Mouse (Mus musculus) forebrain, embryonic 11.5 days (tissue): ENCODE results near the gene Cldn12. TPM values are rescaled to one million over a fixed set of nuclear protein-coding genes. Genes with fewer than 3 reads are reported as not detected.

ENCODE experiments used
- ATAC-seq: fragments of 200-750 bp; cut with Nextera tagmentation; replicated peaks from 2 replicates; pipeline ENCODE4 v1.8.0; 2017; ENCODE audit warnings: moderate TSS enrichment; ENCODE audit not compliant: low FRiP score
- DNase-seq: peaks from one replicate; pipeline ENCODE4 v3.0.0-alpha.2; 2017; ENCODE audit warnings: low spot score
- H3K27ac ChIP-seq: fragments of 300-500 bp; sonication (generic); 2 replicates; pipeline ENCODE4 v1.5.1; 2014; ENCODE audit warnings: low read depth, low read length
- H3K27me3 ChIP-seq: fragments of 300-500 bp; sonication (generic); 2 replicates; pipeline ENCODE4 v1.6.1; 2014; ENCODE audit warnings: mild to moderate bottlenecking, low read length, mixed read lengths; ENCODE audit not compliant: control insufficient read depth, insufficient read depth
- H3K36me3 ChIP-seq: fragments of 300-500 bp; sonication (generic); 2 replicates; pipeline ENCODE4 v1.6.1; 2014; ENCODE audit warnings: mild to moderate bottlenecking, low read length, moderate library complexity, mixed read lengths; ENCODE audit not compliant: control insufficient read depth, insufficient read depth
- H3K4me1 ChIP-seq: fragments of 300-500 bp; sonication (generic); replicated peaks from 2 replicates; pipeline ENCODE4 v1.6.1; 2014; ENCODE audit warnings: low read length, mixed read lengths; ENCODE audit not compliant: control insufficient read depth, insufficient read depth
- H3K4me2 ChIP-seq: fragments of 300-500 bp; sonication (generic); 2 replicates; pipeline ENCODE4 v1.6.1; 2014; ENCODE audit warnings: low read depth, mild to moderate bottlenecking, low read length, moderate library complexity, mixed read lengths; ENCODE audit not compliant: severe bottlenecking
- H3K4me3 ChIP-seq: fragments of 300-500 bp; sonication (generic); 2 replicates; pipeline ENCODE4 v1.5.1; 2014; ENCODE audit warnings: low read depth, low read length
- H3K9ac ChIP-seq: fragments of 300-500 bp; sonication (generic); 2 replicates; pipeline ENCODE4 v1.6.1; 2014; ENCODE audit warnings: low read length
- H3K9me3 ChIP-seq: fragments of 300-500 bp; sonication (generic); 2 replicates; pipeline ENCODE4 v1.6.1; 2016; ENCODE audit warnings: low read length, mixed read lengths; ENCODE audit not compliant: control insufficient read depth
- WGBS: fragments of 180-500 bp; shearing (Covaris S2); extraction: QIAGEN DNeasy Blood & Tissue Kit; methylation state at CpG from one replicate; pipeline ENCODE4 v1.1.7; 2014; 5-methylcytosine and 5-hydroxymethylcytosine counted together
- polyA plus RNA-seq: library from polyadenylated mRNA; unstranded; fragments of >200 nt; fragmentation: Nextera tagmentation; extraction: Ambion mirVana; gene quantifications from 2 replicates; pipeline ENCODE4 v1.2.1, GENCODE M21; 2014

Cldn12 gene
- polyA plus RNA-seq, 1 experiment from 2014 or later: 41.3 TPM

DNA sequence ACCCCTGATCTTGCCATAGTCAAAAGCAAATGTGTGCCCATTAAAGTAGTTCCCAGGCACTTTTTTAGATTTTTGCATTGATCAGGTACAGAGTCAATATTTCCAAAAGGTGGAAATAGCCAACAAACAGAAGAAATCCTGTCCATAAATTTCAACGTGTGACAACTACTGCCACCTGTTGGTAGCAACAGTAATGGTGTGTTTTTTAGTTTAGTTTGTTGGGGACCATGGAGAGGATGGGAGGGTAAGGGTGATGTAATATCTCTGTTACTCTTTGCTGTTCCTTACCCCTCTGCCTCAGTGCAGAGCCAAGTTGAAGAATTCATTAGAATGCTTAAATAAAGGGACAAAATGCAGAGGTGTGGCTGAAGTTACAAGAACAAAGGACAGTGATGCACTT, 33.1 kb downstream of the Cldn12 start:
- Histone ChIP-seq H3K9me3 (no peaks in the 10 kb centered on the region), H3K27ac (no peak overlapping the region), H3K4me1 (no peaks in the 10 kb centered on the region), H3K27me3 (no peaks in the 10 kb centered on the region), H3K36me3 (no peaks in the 10 kb centered on the region), H3K4me3 (no peak overlapping the region), H3K4me2 (no peak overlapping the region), H3K9ac (no peak overlapping the region)
- no peak for DNase-seq
- ATAC-seq: peak; percentile 56; the same call in 1 of the 2 replicates
- 10% methylated on average over 1 of the region's 1 CpGs for WGBS

DNA sequence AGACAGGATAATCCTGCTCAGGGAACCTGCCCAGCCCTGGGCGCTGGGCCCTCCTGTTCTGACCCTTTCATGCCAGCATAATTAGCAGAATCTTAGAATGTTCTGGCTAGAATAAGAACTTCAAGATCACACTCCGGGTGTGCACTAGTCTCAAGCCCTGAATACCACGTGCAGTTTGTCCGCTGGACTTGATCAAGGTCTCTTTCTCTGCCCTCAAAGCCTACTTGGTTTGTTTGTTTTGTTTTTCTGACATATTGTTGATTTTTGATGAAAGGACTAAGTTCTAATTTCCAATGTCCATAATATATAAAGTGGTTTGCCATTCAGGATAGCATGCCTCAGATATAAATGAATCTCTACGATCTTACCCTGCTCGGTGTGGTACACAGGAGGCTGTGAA, 35.7 kb downstream of the Cldn12 start, which contains the start of gene 1700015F17Rik:
TSS of gene 1700015F17Rik (minus strand) at position 101 of the 400 bp plus-strand sequence.
- H3K9me3 ChIP-seq: no peaks in the 10 kb centered on the region
- DNase-seq: no peak
- H3K27ac ChIP-seq: no peak within 1 kb of the TSS
- H3K4me1 ChIP-seq: no peaks in the 10 kb centered on the region
- H3K4me3 ChIP-seq: no peak within 1 kb of the TSS
- H3K36me3 ChIP-seq: no peaks in the 10 kb centered on the region
- 91% methylated on average over 6 of the region's 6 CpGs for WGBS
- H3K4me2 ChIP-seq: no peak within 1 kb of the TSS
- no peak for ATAC-seq
- H3K27me3 ChIP-seq: no peaks in the 10 kb centered on the region
- H3K9ac ChIP-seq: no peak within 1 kb of the TSS

- Histone ChIP-seq H3K27ac (no peak overlapping the region), H3K4me3 (no peak overlapping the region), H3K4me1 (no peaks in the 10 kb centered on the region), H3K4me2 (no peak overlapping the region), H3K9me3 (no peaks in the 10 kb centered on the region), H3K9ac (no peak overlapping the region), H3K36me3 (no peaks in the 10 kb centered on the region), H3K27me3 (no peaks in the 10 kb centered on the region)
- 86% methylated on average over 4 of the region's 4 CpGs for WGBS
- ATAC-seq: no peak
- DNase-seq: no peak
Observed at GRCm38 (mm10) chr5:5476133-5476532, 38.6 kb downstream of the Cldn12 start.

DNA sequence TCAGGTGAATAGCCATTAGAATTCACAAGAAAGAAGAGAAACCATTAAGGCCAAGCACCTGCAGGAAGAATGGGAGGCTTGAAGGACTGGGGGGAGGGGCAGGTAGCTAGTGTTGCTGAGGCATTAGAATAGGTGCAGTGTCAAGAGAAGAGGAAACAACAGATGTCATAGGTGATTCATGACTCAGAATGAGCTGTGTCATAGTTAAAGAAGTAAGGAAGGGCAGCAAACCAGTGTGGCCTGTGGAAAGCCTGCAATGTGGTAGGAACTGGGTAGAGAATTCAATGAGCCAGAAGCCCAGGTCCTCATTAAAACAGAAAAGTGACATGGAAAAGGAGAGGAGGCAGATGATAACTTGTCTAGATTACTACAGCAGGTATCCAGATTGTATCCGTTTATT, 49.5 kb downstream of the Cldn12 start:
- 80% methylated on average over 1 of the region's 1 CpGs for WGBS
- Histone ChIP-seq H3K27me3 (no peaks in the 10 kb centered on the region), H3K36me3 (no peaks in the 10 kb centered on the region), H3K27ac (no peak overlapping the region), H3K4me2 (no peak overlapping the region), H3K4me3 (no peak overlapping the region), H3K9me3 (no peaks in the 10 kb centered on the region), H3K9ac (no peak overlapping the region), H3K4me1 (no peaks in the 10 kb centered on the region)
- no peak for DNase-seq
- ATAC-seq: no peak

Other genes starting within 250 kb of the Cldn12 start
- 23.5 and 24.0 TPM in 2 replicates for gene Cdk14, start 94.6 kb downstream of the Cldn12 start, polyA plus RNA-seq
- gene 1700015F17Rik, start 35.8 kb downstream of the Cldn12 start, polyA plus RNA-seq: not detected in 2 replicates
- gene Gtpbp10, start 44.6 kb upstream of the Cldn12 start, polyA plus RNA-seq: 36.0 and 40.7 TPM in 2 replicates
- gene Gm8773, start 58.8 kb upstream of the Cldn12 start, polyA plus RNA-seq: 3.5 and 4.7 TPM in 2 replicates
- gene Cfap69, start 149.3 kb upstream of the Cldn12 start, polyA plus RNA-seq: 3.9 and 7.0 TPM in 2 replicates
- gene Steap2, start 179.6 kb upstream of the Cldn12 start, polyA plus RNA-seq: 7.8 and 8.0 TPM in 2 replicates
- 4.5 and 4.8 TPM in 2 replicates for gene Steap1, start 234.4 kb upstream of the Cldn12 start, polyA plus RNA-seq